Mouse (Mus musculus) midbrain, embryonic 16.5 days (tissue): ENCODE data around the gene Iqce. TPM values are rescaled to one million over a fixed set of nuclear protein-coding genes. Genes with fewer than 3 reads are reported as not detected.

ENCODE experiments used
- polyA plus RNA-seq: library from polyadenylated mRNA; unstranded; fragments of >200 nt; fragmentation: Nextera tagmentation; extraction: Ambion mirVana; gene quantifications from 2 replicates; pipeline ENCODE4 v1.2.1, GENCODE M21; 2015

Iqce gene
- polyA plus RNA-seq, 1 experiment from 2014 or later: 31.5 TPM

Other genes with a start within 250 kb of the Iqce start
- gene Chst12, start 196.8 kb downstream of the Iqce start, polyA plus RNA-seq: 25.5 and 30.6 TPM in 2 replicates
- 0.43 TPM in 1 of 2 replicates, not detected in the other for gene Grifin, start 137.3 kb downstream of the Iqce start, polyA plus RNA-seq
- gene Lfng, start 95.1 kb downstream of the Iqce start, polyA plus RNA-seq: 18.4 and 23.1 TPM in 2 replicates
- 56.0 and 61.5 TPM in 2 replicates for gene Ttyh3, start 53.3 kb downstream of the Iqce start, polyA plus RNA-seq
- 21.8 and 24.8 TPM in 2 replicates for gene Brat1, start 2.6 kb upstream of the Iqce start, polyA plus RNA-seq
- 5.7 and 11.6 TPM in 2 replicates for gene Amz1, start 21.7 kb upstream of the Iqce start, polyA plus RNA-seq
- gene Gna12, start 128.1 kb upstream of the Iqce start, polyA plus RNA-seq: 9.3 and 11.0 TPM in 2 replicates